Mouse (Mus musculus): ENCODE results near the gene Cox6a2. TPM values are rescaled to one million over a fixed set of nuclear protein-coding genes. Genes with fewer than 3 reads are reported as not detected.

Cox6a2 gene
- 39.0 and 132 TPM in 2 replicates for polyA plus RNA-seq (2015; fragmentation: Nextera tagmentation; extraction: Ambion mirVana)

- WGBS, result 76% methylated on average over 6 of the region's 6 CpGs
- Histone ChIP-seq H3K27me3 (0 out of 2 replicates have a peak, but pooled peaks cover 3% of the 10 kb centered on the region), H3K27ac (no peak within 1 kb of the TSS), H3K4me3 (no peak within 1 kb of the TSS), H3K36me3 (no peaks in the 10 kb centered on the region), H3K4me1 (no peaks in the 10 kb centered on the region), H3K4me2 (no peak within 1 kb of the TSS), H3K9me3 (no peaks in the 10 kb centered on the region), H3K9ac (no peak within 1 kb of the TSS)
- no peak for ATAC-seq (ENCODE audit: insufficient number of reproducible peaks, low FRiP score, low TSS enrichment, low read depth)
These were observed at the start of gene Cox6a2 for GRCm38 (mm10) chr7:128206152-128206551. TSS of gene Cox6a2 (minus strand) at chr7:128206387.

- H3K27me3 ChIP-seq, result 0 out of 2 replicates have a peak, but pooled peaks cover 3% of the 10 kb centered on the region
- no peak overlapping the region for H3K27ac ChIP-seq
- no peak overlapping the region for H3K9ac ChIP-seq
- peaks cover 20% of the 10 kb centered on the region for H3K4me1 ChIP-seq
- H3K9me3 ChIP-seq, result no peaks in the 10 kb centered on the region
- H3K36me3 ChIP-seq, result peaks cover 11% of the 10 kb centered on the region
- no peak overlapping the region for H3K4me3 ChIP-seq
- no peak overlapping the region for H3K4me2 ChIP-seq
- ATAC-seq (ENCODE audit: insufficient number of reproducible peaks, low FRiP score, low TSS enrichment, low read depth), result no peak
- WGBS, result 87% methylated on average over 5 of the region's 5 CpGs
These were observed 49.6 kb upstream of the Cox6a2 start for GRCm38 (mm10) chr7:128255757-128256156.

DNA sequence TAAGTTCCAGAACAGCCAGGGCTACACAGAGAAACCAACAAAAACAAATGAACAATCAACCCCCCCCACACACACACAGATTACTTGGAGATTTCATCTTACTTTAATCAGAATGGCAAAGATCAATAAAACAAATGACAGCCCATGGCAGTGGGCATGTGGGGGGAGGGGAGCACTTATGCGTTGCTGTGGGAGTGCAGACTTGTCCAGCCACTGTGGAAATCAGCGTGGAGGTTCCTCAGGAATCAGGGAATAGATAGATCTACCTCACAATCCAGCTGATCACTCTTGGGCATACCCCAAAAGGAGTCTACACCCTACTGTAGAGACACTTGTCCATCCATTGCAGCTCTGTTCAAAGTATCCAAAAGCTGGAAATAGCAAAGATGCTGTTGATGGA, 48.8 kb upstream of the Cox6a2 start:
- Histone ChIP-seq H3K9ac (no peak overlapping the region), H3K27me3 (no peaks in the 10 kb centered on the region), H3K4me2 (no peak overlapping the region), H3K27ac (no peak overlapping the region), H3K4me3 (no peak overlapping the region), H3K9me3 (no peaks in the 10 kb centered on the region), H3K4me1 (peaks cover 20% of the 10 kb centered on the region), H3K36me3 (peaks cover 18% of the 10 kb centered on the region)
- no peak for ATAC-seq (ENCODE audit: insufficient number of reproducible peaks, low FRiP score, low TSS enrichment, low read depth)
- 64% methylated on average over 2 of the region's 2 CpGs for WGBS

DNA sequence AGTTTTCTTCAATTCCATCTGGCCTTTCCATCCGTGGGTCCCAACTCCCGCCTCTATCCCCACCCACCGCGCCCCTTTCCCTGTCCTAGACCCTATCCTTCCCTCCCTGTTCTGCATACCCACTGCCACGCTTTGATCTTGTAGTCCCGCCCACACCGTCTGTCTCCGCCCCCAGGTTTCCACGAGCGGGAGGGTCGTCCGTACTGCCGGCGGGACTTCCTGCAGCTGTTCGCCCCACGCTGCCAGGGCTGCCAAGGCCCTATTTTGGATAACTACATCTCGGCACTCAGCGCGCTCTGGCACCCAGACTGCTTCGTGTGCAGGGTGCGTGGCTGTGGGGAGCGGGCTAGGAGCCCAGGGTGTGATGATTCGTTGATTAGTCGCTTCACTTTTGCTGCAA, 46.4 kb upstream of the Cox6a2 start:
- H3K9ac ChIP-seq, result no peak overlapping the region
- H3K36me3 ChIP-seq, result peaks cover 25% of the 10 kb centered on the region
- no peaks in the 10 kb centered on the region for H3K27me3 ChIP-seq
- H3K27ac ChIP-seq, result no peak overlapping the region
- peaks cover 33% of the 10 kb centered on the region for H3K4me1 ChIP-seq
- 0 out of 2 replicates have a peak, but pooled peaks have one; percentile 32 for ATAC-seq (ENCODE audit: insufficient number of reproducible peaks, low FRiP score, low TSS enrichment, low read depth)
- H3K4me2 ChIP-seq, result peak overlapping the region; percentile 40
- peak overlapping the region; percentile 9 for H3K4me3 ChIP-seq
- WGBS, result 11% methylated on average over 24 of the region's 24 CpGs
- no peaks in the 10 kb centered on the region for H3K9me3 ChIP-seq

- no peaks in the 10 kb centered on the region for H3K9me3 ChIP-seq
- peaks cover 25% of the 10 kb centered on the region for H3K36me3 ChIP-seq
- H3K4me2 ChIP-seq, result peak overlapping the region; percentile 40; the same call in 1 of the 2 replicates
- peaks cover 31% of the 10 kb centered on the region for H3K4me1 ChIP-seq
- H3K4me3 ChIP-seq, result no peak overlapping the region
- no peak overlapping the region for H3K9ac ChIP-seq
- ATAC-seq (ENCODE audit: insufficient number of reproducible peaks, low FRiP score, low TSS enrichment, low read depth), result no peak
- no peak overlapping the region for H3K27ac ChIP-seq
- 33% methylated on average over 12 of the region's 12 CpGs for WGBS
- no peaks in the 10 kb centered on the region for H3K27me3 ChIP-seq
These were observed 45.8 kb upstream of the Cox6a2 start for GRCm38 (mm10) chr7:128251946-128252345.

DNA sequence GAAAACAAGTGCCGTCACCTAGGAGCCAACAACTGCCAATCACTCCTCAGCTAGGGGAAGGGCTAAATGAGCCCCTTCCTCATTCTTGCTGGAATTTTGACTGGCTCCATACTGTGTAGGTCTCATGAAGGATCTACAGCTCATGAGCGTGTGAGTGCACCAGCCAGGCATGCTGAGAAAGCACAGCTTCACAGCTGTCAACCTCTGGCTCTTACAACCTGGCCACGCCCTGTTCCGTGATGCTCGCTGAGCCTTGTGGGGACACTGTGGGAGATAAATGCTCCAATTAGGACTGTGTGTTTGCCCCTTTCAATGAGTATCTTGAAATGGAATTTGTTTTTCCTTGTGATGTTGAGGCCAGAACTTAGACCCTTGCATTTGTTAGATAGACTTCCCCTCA, 43.8 kb upstream of the Cox6a2 start:
- no peak for ATAC-seq (ENCODE audit: insufficient number of reproducible peaks, low FRiP score, low TSS enrichment, low read depth)
- Histone ChIP-seq H3K4me1 (peaks cover 41% of the 10 kb centered on the region), H3K9ac (no peak overlapping the region)

GRCm38 (mm10) chr7:128248081-128249042, 42.2 kb upstream of the Cox6a2 start:
- Histone ChIP-seq H3K4me1 (peaks cover 47% of the 10 kb centered on the region), H3K9ac (no peak overlapping the region), H3K4me2 (peak overlapping the region; percentile 63), H3K4me3 (peak overlapping the region; percentile 58), H3K27me3 (no peaks in the 10 kb centered on the region), H3K27ac (no peak overlapping the region), H3K36me3 (peaks cover 31% of the 10 kb centered on the region), H3K9me3 (no peaks in the 10 kb centered on the region)
- WGBS, result 83% methylated on average over 10 of the region's 10 CpGs
- no peak for ATAC-seq (ENCODE audit: insufficient number of reproducible peaks, low FRiP score, low TSS enrichment, low read depth)

More for the DNA sequence above, 43.8 kb upstream of the Cox6a2 start:
- Histone ChIP-seq H3K27me3 (no peaks in the 10 kb centered on the region), H3K4me3 (no peak overlapping the region), H3K9me3 (no peaks in the 10 kb centered on the region), H3K4me2 (no peak overlapping the region), H3K27ac (no peak overlapping the region), H3K36me3 (peaks cover 26% of the 10 kb centered on the region)
- 78% methylated on average over 5 of the region's 5 CpGs for WGBS

GRCm38 (mm10) chr7:128247443-128247842, 41.3 kb upstream of the Cox6a2 start:
- Histone ChIP-seq H3K36me3 (peaks cover 36% of the 10 kb centered on the region), H3K27ac (peak overlapping the region; percentile 95), H3K9ac (peak overlapping the region; percentile 66), H3K4me1 (peaks cover 44% of the 10 kb centered on the region), H3K27me3 (no peaks in the 10 kb centered on the region), H3K9me3 (no peaks in the 10 kb centered on the region), H3K4me2 (peak overlapping the region; percentile 63), H3K4me3 (peak overlapping the region; percentile 58)
- WGBS, result 2% methylated on average over 13 of the region's 13 CpGs
- ATAC-seq (ENCODE audit: insufficient number of reproducible peaks, low FRiP score, low TSS enrichment, low read depth), result peak; percentile 61; the same call in 1 of the 2 replicates

DNA sequence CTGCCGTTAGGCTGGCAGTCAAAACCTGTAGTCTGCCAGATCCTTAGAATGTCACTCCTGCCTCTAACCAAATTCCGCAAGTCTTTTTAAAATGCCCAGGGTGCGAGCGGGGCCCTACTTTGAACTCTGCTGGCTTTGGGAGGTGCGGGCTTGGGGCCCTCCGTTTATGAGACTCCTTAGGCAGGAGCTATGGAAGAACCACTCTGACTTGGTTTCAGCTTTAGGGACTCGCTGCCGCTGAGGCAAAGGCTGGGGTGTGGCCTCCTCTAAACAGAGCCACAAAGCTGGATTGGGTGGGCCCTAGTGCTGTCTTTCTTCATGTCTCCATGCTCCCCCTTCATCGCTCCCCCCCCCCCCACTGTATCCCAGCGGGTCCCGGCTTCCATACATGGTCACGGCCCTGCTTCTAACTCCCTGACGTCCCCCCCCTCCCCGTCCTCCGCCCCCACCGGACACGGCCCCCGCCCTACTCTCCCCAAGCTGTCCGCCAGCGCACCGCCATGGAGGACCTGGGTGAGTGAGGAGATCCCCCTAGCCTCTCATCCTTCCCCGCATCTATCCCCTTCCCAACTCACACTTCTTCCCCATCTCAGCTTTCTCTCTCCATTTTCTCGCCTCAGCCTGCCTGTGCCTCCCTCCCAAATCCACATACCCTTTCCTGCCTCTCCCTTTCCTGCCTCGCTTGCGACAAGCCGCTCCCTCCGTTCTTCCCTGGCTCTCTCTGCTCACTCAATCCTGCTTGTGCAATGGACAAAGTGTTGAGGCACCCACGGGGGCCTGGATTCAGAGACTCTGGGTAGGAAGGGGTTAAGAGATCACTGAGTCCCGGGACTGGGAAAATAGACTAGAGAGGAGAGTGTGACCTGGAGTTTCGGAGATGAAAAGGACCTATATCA, 40.6 kb upstream of the Cox6a2 start, which contains the start of gene Tgfb1i1:
Tgfb1i1 (plus strand) TSS at position 317 of the 896 bp plus-strand sequence.
- Histone ChIP-seq H3K4me1 (peaks cover 37% of the 10 kb centered on the region), H3K9ac (peak within 1 kb of the TSS; percentile 66), H3K4me3 (peak within 1 kb of the TSS; percentile 58), H3K9me3 (no peaks in the 10 kb centered on the region), H3K4me2 (peak within 1 kb of the TSS; percentile 63), H3K27me3 (no peaks in the 10 kb centered on the region), H3K27ac (peak within 1 kb of the TSS; percentile 95), H3K36me3 (peaks cover 43% of the 10 kb centered on the region)
- 3% methylated on average over 26 of the region's 30 CpGs for WGBS
- peak; percentile 85 for ATAC-seq (ENCODE audit: insufficient number of reproducible peaks, low FRiP score, low TSS enrichment, low read depth)

DNA sequence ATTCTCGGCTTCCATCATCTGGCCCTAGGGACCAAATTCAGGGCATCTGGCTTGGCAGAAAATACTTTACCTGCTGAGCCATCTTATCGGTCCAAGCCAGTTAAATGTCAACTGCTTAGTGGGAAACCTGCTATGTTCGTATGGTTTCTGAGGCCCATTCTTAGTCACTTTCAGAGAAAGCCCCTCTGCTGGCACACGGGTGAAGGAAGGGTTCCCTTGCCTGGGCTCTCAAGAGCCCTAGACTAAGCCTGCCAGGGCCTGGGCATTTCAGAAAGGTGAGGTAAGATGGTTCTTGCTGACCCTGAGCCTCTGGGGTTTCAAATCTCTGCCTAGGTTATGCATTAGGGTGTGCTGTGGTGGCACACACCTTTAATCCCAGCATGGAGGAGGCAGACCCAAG, 39.4 kb upstream of the Cox6a2 start:
- H3K9me3 ChIP-seq, result no peaks in the 10 kb centered on the region
- H3K4me1 ChIP-seq, result peaks cover 37% of the 10 kb centered on the region
- H3K27me3 ChIP-seq, result no peaks in the 10 kb centered on the region
- no peak overlapping the region for H3K9ac ChIP-seq
- no peak overlapping the region for H3K4me2 ChIP-seq
- WGBS, result 89% methylated on average over 4 of the region's 4 CpGs
- no peak for ATAC-seq (ENCODE audit: insufficient number of reproducible peaks, low FRiP score, low TSS enrichment, low read depth)
- peak overlapping the region; percentile 95 for H3K27ac ChIP-seq
- H3K4me3 ChIP-seq, result no peak overlapping the region
- H3K36me3 ChIP-seq, result peaks cover 54% of the 10 kb centered on the region

DNA sequence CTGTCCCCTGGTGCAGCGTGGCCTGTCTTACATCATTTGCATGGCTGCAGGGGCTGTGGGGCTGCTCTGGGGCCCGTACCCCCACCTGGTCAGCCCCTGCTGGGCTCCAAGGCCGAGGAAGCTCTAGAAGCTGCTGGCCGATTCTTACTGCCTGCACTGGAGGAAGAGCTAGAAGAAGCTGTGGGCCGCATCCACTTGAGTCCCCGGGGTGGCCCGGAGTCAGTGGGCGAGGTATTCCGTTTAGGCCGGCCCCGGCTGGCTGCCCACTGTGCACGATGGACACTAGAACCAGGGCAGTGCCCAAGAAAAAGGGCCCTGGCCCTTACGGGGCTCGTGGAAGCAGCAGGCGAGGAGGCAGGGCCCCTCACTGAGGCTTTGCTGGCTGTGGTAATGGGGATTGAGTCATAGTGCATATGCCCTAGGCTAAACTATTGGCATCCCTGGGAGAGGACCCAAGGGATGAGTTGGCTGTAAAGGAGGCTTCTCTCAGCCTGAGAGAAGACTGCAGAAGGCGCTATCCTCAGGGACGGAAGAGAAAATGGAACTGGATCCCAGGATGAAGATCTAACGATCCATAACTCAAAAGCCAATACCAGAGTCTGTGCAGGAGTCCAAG, 38.3 kb upstream of the Cox6a2 start:
- Histone ChIP-seq H3K4me3 (no peak overlapping the region), H3K27ac (no peak overlapping the region), H3K9ac (no peak overlapping the region), H3K4me2 (no peak overlapping the region), H3K9me3 (no peaks in the 10 kb centered on the region), H3K36me3 (peaks cover 56% of the 10 kb centered on the region), H3K4me1 (peaks cover 48% of the 10 kb centered on the region), H3K27me3 (no peaks in the 10 kb centered on the region)
- ATAC-seq (ENCODE audit: insufficient number of reproducible peaks, low FRiP score, low TSS enrichment, low read depth), result no peak
- 89% methylated on average over 18 of the region's 18 CpGs for WGBS
